Mouse (Mus musculus): ENCODE measurements at regions not wholly inside any gene's neighbourhood (a gene's known extent, or its start where the extent isn't known, plus 50 kb on each side); places are given as distances from the start of the nearest gene placed in this dataset.

- no peak for DNase-seq
Measured at GRCm38 (mm10) chr4:97377593-97378542, 194.9 kb upstream of the Gm10192 start.

GRCm38 (mm10) chr4:97360473-97360872 is 177.5 kb upstream of the Gm10192 start:
- DNase-seq: no peak

- DNase-seq: no peak
Measured at GRCm38 (mm10) chr4:97357958-97358357, 175.0 kb upstream of the Gm10192 start.

DNA sequence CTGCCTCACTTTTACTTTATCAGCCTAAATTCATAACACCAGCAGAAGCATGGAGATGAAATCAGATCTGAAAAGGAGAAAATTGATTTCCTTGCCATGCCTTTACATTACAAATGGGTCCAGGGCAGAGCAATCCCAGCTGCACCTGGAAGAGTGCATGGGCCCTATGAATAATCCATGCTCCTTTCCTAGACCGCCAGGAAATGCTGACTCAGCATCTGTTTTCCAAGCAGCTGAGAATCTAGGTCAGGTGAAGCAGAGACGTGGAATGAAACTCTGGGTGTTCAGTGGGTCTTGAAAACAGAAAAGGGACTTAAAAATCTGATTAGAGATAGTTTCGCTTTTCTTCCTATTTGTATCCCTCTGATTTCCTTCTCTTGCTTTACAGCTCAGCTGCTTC is 163.8 kb upstream of the Gm10192 start:
- DNase-seq: no peak

DNA sequence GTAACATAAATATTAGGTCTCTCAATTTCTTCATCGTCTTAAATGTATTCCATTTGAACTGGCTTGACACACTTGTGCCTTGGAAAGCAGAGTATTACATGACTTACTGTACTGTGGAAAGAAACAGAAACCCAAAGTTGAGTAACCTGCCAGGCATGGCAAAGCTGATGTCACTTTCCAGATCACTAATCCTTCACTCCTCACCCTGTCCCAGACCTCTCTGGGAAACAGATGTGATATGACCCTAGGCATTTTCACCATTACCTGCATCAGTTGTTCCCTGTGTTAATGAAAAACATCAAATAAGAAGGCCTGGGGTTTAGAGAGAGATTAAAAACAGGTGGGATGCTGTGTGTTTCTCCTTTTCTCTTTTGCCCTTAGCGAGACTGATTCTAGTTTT is 161.4 kb upstream of the Gm10192 start:
- no peak for DNase-seq

DNA sequence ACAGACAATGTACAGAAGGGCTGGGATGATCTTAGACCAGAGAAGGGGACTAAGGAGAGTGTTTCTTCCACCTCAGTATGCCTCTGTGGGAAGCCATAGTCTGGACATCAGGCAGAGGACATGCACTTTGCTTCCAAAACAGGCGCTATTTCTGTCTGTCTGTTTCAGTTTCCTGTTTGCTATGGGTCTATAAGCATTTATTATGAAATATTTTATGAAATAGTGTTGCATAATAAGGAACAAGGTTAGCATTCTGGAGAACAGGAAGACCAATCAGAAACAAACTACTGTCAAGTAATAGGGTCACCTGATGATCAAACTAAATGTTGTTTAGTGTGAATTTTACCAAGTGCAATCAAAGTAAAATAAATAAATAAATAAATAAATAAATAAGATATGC is 160.4 kb upstream of the Gm10192 start:
- DNase-seq: no peak
